Mouse (Mus musculus): ENCODE measurements around the gene Slc9a9.

Gene Slc9a9

GRCm38 (mm10) chr9:95157948-95158347 is 488.2 kb downstream of the Slc9a9 start:
- no peak for DNase-seq (ENCODE audit: low spot score)

DNA sequence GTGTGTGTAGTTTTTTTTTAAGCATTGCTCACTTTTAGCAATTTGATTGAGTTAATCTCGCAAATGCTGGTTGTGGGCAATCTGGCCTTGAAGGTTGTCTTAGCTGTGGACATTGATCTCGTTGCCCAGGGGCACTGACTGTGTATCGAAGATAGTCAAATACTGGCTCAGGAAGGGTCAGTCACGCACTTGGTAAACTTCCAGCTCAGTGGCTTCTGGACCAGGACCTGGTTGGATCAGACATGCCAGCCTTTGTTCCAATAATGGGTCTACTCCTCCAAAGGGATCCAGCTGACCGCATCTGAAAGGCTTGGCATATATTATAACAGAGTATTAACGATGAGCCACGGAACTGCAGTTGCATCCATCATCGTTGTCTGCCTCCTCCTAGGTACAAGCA is 489.2 kb downstream of the Slc9a9 start:
- DNase-seq (ENCODE audit: low spot score) = no peak

DNA sequence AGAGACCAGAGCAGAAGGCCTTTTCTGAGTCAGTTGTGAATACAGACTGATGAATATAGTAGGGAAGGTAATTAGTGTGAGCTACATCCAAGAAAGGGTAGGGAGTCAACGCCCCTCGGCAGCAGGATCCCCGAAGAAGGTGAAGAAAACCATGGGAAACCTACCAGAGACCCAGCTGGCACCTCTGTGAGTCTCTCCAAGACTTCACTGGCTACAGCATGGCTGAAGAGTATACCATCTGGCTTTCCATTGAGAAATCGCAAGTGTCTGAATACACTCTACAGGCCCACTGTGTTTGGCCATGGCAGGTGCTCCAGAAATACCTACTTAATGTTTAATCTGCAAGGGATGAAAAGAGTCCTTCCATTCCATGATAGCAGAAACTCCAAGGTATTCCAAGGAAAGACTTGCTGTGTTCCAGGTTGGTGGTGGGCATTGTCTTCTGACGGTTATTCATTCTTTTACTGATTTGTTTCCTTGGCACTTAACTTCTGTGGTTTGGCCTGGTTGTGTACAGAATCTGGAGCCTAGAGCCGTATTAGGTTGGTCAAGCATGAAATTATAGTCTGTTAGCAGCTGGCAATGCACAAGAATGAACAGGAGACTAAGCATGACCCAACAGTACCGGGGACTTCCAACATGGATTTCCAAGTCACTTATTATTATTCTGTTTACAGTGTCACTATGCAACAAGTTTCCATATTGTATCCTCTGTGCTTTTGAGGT is 491.0 kb downstream of the Slc9a9 start:
- no peak for DNase-seq (ENCODE audit: low spot score)

GRCm38 (mm10) chr9:95161699-95162098 is 492.0 kb downstream of the Slc9a9 start:
- DNase-seq (ENCODE audit: low spot score) = no peak

DNA sequence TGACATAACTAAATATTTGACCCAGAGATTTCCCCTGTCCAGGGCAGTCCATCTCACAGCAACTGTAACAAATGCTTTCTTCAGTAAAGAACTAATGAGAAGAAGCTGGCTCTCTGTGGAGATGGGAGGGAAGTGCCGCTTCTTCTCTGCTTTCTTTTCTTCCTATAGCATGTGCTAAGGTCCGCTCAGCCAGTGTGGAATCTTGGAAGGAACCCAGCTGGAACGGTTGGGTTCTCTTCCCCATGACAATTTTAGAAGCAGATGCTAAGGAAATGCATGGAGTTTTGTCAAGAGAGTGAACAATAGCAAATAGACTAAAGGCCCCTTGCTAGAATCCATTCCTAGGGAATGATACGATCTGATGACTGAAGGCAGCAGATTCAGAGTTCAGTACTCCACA is 496.5 kb downstream of the Slc9a9 start:
- no peak for DNase-seq (ENCODE audit: low spot score)

DNA sequence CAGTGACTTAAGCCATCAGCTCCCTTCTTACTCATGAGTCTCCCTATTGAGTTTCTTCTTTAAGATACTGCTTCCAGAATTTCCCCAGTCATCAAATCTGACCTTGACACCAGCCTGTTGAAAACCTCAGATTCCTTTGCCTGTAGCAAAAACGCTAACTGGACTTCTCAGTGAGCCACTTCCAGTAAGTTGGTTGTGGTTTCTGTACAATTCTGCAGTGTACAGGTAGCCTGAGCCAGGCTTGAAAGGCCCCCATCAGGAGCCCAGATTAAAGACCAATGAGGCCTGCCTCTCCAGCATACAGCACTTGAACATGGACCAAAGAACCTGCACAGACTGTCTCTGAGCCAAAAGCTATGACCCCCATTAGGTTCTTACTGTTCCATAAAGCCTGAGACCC is 498.1 kb downstream of the Slc9a9 start:
- DNase-seq (ENCODE audit: low spot score) = no peak

- DNase-seq (ENCODE audit: low spot score) = no peak
Measured at GRCm38 (mm10) chr9:95168487-95169008, 498.8 kb downstream of the Slc9a9 start.

DNA sequence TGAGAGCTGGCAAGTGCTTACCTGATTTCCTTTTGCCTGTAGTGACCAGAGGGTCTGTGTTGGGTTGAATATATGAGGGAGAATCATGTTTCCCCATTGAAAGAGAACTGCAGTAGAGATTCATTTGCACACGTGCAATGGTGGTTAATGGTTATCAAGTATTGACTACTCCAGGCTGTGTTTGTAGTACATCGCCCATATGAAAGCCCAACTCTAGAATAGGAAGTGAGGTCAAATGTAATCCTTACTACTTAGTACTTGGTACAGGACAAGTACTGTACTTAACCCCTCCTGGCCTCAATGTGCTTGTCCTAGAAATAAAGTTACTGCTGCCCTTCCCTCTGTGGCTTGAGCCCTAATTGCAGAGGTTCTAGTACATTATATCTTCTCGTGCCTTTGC is 508.5 kb downstream of the Slc9a9 start:
- no peak for DNase-seq (ENCODE audit: low spot score)

DNA sequence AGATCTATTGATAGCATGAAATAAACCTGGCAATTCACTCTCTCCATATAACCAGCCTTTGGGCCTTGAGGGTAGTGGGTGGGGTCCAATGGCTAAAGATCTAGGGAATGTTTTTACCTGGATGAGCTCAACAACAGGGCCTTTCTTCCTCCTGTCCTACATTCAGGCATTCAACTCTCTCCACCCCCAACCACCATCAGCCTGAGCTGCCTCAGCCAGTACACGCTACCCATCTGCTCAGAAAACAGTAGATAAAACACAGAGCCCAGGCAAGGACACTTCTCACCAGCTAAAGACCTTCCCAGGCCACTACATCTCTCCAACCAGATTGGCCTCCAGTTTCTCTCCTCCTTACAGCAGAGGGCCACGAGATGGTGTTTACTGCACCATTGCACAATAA is 510.3 kb downstream of the Slc9a9 start:
- DNase-seq (ENCODE audit: low spot score) = no peak

- no peak for DNase-seq (ENCODE audit: low spot score)
Measured at GRCm38 (mm10) chr9:95180569-95180968, 510.9 kb downstream of the Slc9a9 start.

GRCm38 (mm10) chr9:95181241-95182043 is 511.7 kb downstream of the Slc9a9 start:
- no peak for DNase-seq (ENCODE audit: low spot score)

DNA sequence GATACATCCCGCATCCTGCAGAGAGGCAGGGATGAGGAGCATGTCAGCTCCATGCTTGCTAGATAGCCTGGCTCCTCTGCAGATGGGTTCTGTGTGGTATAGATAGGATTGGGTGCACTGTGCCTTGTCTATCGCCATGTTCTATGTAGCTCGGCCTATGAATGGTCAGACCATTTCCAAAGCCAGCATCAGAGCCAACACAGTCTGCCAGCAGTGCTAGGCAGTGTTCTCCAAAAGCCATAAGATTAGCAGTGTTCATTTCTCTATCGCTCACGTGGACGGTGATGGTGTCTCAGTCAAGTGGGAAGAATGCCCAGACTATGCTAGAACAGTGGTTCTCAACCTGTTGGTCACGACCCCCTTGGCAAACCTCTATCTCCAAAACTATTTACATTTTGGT is 512.6 kb downstream of the Slc9a9 start:
- no peak for DNase-seq (ENCODE audit: low spot score)

DNA sequence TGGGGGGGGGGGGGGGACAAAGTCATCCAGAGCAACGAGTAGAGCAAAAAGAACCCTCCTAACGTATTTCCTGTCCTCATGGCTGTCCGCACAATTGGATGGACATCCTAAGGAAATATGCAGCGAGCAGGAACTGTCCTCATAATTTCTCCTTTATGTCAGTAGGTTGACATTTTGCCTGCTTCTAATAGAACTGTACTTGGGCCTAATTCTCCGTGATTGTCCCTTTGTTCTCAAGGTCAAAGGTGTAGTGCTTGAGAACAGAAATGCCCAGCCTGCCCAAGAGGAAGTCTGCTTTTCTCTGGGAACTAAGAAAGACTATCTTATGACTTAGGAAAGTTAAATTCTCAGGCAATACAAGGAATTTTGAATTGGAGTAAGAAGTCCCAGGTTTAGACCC is 514.7 kb downstream of the Slc9a9 start:
- no peak for DNase-seq (ENCODE audit: low spot score)

DNA sequence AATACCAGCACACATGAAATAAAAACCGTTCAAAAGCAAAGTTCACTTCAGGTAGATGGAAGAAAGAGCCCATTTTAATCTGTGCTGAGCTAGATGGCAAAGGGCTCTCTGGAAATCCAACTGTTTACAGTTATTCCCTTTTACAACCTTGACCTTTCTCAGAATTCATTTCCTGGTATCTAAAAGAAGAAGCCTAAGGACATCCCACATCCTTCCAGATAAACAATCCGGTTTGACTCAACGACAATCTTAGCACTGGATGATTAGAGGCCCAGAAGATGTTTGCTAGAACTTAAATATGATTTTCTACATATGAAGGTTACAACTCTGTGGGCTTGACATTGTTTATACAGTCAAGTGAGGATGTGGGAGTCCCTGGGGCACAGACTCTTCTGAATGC is 516.1 kb downstream of the Slc9a9 start:
- DNase-seq (ENCODE audit: low spot score) = no peak

GRCm38 (mm10) chr9:95186386-95187289 is 516.9 kb downstream of the Slc9a9 start:
- no peak for DNase-seq (ENCODE audit: low spot score)

GRCm38 (mm10) chr9:95188362-95189217 is 518.9 kb downstream of the Slc9a9 start:
- DNase-seq (ENCODE audit: low spot score) = no peak

- no peak for DNase-seq (ENCODE audit: low spot score)
Measured at GRCm38 (mm10) chr9:95189218-95189605, 519.5 kb downstream of the Slc9a9 start.

DNA sequence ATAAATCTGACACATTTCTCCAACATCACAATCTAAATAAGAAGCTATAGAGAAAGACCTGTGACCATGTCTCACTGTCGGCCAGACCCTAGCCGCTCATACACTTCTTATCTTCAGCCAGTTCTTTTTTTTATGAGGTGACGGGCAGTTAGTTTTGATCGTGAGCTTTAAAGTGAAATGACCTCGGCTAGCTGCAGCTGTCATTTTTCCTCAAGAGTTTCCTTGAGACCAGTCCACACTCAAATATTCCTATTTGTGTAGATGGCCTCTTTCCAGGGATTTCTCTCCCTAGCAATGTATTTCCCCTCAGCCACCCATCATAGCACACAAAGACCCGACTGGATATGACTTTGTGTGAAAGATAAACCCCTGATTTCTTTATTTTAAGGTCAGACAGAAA is 521.7 kb downstream of the Slc9a9 start:
- no peak for DNase-seq (ENCODE audit: low spot score)

- DNase-seq (ENCODE audit: low spot score) = no peak
Measured at GRCm38 (mm10) chr9:95192901-95193532, 523.3 kb downstream of the Slc9a9 start.

GRCm38 (mm10) chr9:95193672-95194071 is 524.0 kb downstream of the Slc9a9 start:
- no peak for DNase-seq (ENCODE audit: low spot score)

- DNase-seq (ENCODE audit: low spot score) = no peak
Measured at GRCm38 (mm10) chr9:95194158-95194557, 524.4 kb downstream of the Slc9a9 start.
